Mouse (Mus musculus) lung, postnatal 0 days (tissue): Measurements from ENCODE around the gene Tmem81. TPM values are rescaled to one million over a fixed set of nuclear protein-coding genes. Genes with fewer than 3 reads are reported as not detected.

ENCODE experiments used
- ATAC-seq: fragments of 200-750 bp; cut with Nextera tagmentation; 2 replicates; pipeline ENCODE4 v1.8.0; 2017; ENCODE audit warnings: moderate library complexity
- DNase-seq: peaks from one replicate; pipeline ENCODE4 v3.0.0-alpha.2; 2016; ENCODE audit warnings: low spot score
- H3K27ac ChIP-seq: fragments of 300-500 bp; sonication (generic); 2 replicates; pipeline ENCODE4 v1.5.1; 2014; ENCODE audit warnings: antibody characterized with exemption, mild to moderate bottlenecking, low read length, mixed read lengths
- H3K27me3 ChIP-seq: fragments of 300-500 bp; sonication (generic); replicated peaks from 2 replicates; pipeline ENCODE4 v1.6.1; 2014; ENCODE audit warnings: low read length, mixed read lengths; ENCODE audit not compliant: insufficient read depth
- H3K36me3 ChIP-seq: fragments of 300-500 bp; sonication (generic); 2 replicates; pipeline ENCODE4 v1.6.1; 2014; ENCODE audit warnings: low read length, mixed read lengths; ENCODE audit not compliant: insufficient read depth
- H3K4me1 ChIP-seq: fragments of 300-500 bp; sonication (generic); 2 replicates; pipeline ENCODE4 v1.6.1; 2014; ENCODE audit warnings: antibody characterized with exemption, low read depth, low read length, mixed read lengths; ENCODE audit not compliant: insufficient read depth
- H3K4me2 ChIP-seq: fragments of 300-500 bp; sonication (generic); replicated peaks from 2 replicates; pipeline ENCODE4 v1.6.1; 2014; ENCODE audit warnings: low read depth, mild to moderate bottlenecking, low read length, moderate library complexity, mixed read lengths
- H3K4me3 ChIP-seq: fragments of 300-500 bp; sonication (generic); 2 replicates; pipeline ENCODE4 v1.5.1; 2014; ENCODE audit warnings: low read depth, low read length
- H3K9ac ChIP-seq: fragments of 300-500 bp; sonication (generic); replicated peaks from 2 replicates; pipeline ENCODE4 v1.6.1; 2014; ENCODE audit warnings: low read depth, mild to moderate bottlenecking
- H3K9me3 ChIP-seq: fragments of 300-500 bp; sonication (generic); 2 replicates; pipeline ENCODE4 v1.6.1; 2016; ENCODE audit warnings: low read length, mixed read lengths
- CTCF ChIP-seq: IDR thresholded peaks from 2 replicates; pipeline ENCODE4 v1.5.1; 2016; ENCODE audit warnings: antibody characterized with exemption, mild to moderate bottlenecking
- EP300 ChIP-seq: IDR thresholded peaks from 2 replicates; pipeline ENCODE4 v1.6.1; 2016; ENCODE audit warnings: antibody characterized with exemption, mild to moderate bottlenecking, control low read depth
- WGBS: fragments of 180-500 bp; shearing (Covaris S2); extraction: QIAGEN DNeasy Blood & Tissue Kit; methylation state at CpG from one replicate; pipeline ENCODE4 v1.1.7; 2014; 5-methylcytosine and 5-hydroxymethylcytosine counted together
- polyA plus RNA-seq: library from polyadenylated mRNA; unstranded; fragments of >200 nt; fragmentation: Nextera tagmentation; extraction: Ambion mirVana; gene quantifications from 2 replicates; pipeline ENCODE4 v1.2.1, GENCODE M21; 2015

Gene Tmem81
- polyA plus RNA-seq, 1 experiment from 2014 or later = 1.3 TPM

GRCm38 (mm10) chr1:132541824-132542599, 36.0 kb downstream of the Tmem81 start:
- no peaks in the 10 kb centered on the region for H3K36me3 ChIP-seq
- no peaks in the 10 kb centered on the region for H3K9me3 ChIP-seq
- H3K27ac ChIP-seq = no peak overlapping the region
- H3K4me1 ChIP-seq = no peaks in the 10 kb centered on the region; the same call in 1 of the 2 replicates
- 25% methylated on average over 5 of the region's 5 CpGs for WGBS
- H3K9ac ChIP-seq = no peak overlapping the region
- H3K27me3 ChIP-seq = peaks cover 24% of the 10 kb centered on the region
- ATAC-seq = no peak
- H3K4me2 ChIP-seq = no peak overlapping the region
- H3K4me3 ChIP-seq = no peak overlapping the region
- DNase-seq = no peak
- TF ChIP-seq CTCF = no peak
- TF ChIP-seq EP300 = no peak

- DNase-seq = no peak
- Histone ChIP-seq H3K9me3 (no peaks in the 10 kb centered on the region), H3K27ac (no peak within 1 kb of the TSS), H3K36me3 (no peaks in the 10 kb centered on the region), H3K4me2 (no peak within 1 kb of the TSS), H3K4me1 (no peaks in the 10 kb centered on the region; the same call in 1 of the 2 replicates), H3K9ac (no peak within 1 kb of the TSS), H3K27me3 (peaks cover 24% of the 10 kb centered on the region), H3K4me3 (no peak within 1 kb of the TSS)
- WGBS = 3% methylated on average over 23 of the region's 30 CpGs
- ATAC-seq = no peak
- TF ChIP-seq EP300 (no peak), CTCF (no peak)
These were observed 36.8 kb downstream of the Tmem81 start, which contains the start of gene Cntn2 for GRCm38 (mm10) chr1:132542762-132543306. Cntn2 (minus strand) TSS chr1:132543256.

- TF ChIP-seq EP300 (no peak), CTCF (no peak)
- H3K36me3 ChIP-seq = no peaks in the 10 kb centered on the region
- no peak overlapping the region for H3K9ac ChIP-seq
- H3K9me3 ChIP-seq = no peaks in the 10 kb centered on the region
- ATAC-seq = no peak
- H3K27ac ChIP-seq = no peak overlapping the region
- DNase-seq = no peak
- no peak overlapping the region for H3K4me2 ChIP-seq
- WGBS = 65% methylated on average over 8 of the region's 8 CpGs
- no peak overlapping the region for H3K4me3 ChIP-seq
- H3K4me1 ChIP-seq = no peaks in the 10 kb centered on the region; the same call in 1 of the 2 replicates
- peaks cover 24% of the 10 kb centered on the region for H3K27me3 ChIP-seq
These were observed 37.8 kb downstream of the Tmem81 start for GRCm38 (mm10) chr1:132543789-132544188.

- Histone ChIP-seq H3K27ac (no peak overlapping the region), H3K27me3 (no peaks in the 10 kb centered on the region), H3K4me2 (no peak overlapping the region), H3K9ac (no peak overlapping the region), H3K9me3 (no peaks in the 10 kb centered on the region), H3K36me3 (no peaks in the 10 kb centered on the region), H3K4me3 (no peak overlapping the region), H3K4me1 (0 out of 2 replicates have a peak, but pooled peaks cover 3% of the 10 kb centered on the region)
- TF ChIP-seq EP300 (no peak), CTCF (no peak)
- WGBS = 17% methylated on average over 9 of the region's 9 CpGs
- ATAC-seq = peak; percentile 65
- DNase-seq = peak; percentile 63
These were observed 52.0 kb downstream of the Tmem81 start for GRCm38 (mm10) chr1:132557901-132558631.

Other genes starting within 250 kb of the Tmem81 start
- gene Klhdc8a, start 207.6 kb upstream of the Tmem81 start, polyA plus RNA-seq = 4.1 and 4.4 TPM in 2 replicates
- gene Nuak2, start 190.1 kb upstream of the Tmem81 start, polyA plus RNA-seq = 11.9 and 12.1 TPM in 2 replicates
- gene Tmcc2, start 114.9 kb upstream of the Tmem81 start, polyA plus RNA-seq = 28.8 and 37.2 TPM in 2 replicates
- gene Dstyk, start 88.7 kb upstream of the Tmem81 start, polyA plus RNA-seq = 12.2 and 14.4 TPM in 2 replicates
- gene Rbbp5, start 28.9 kb upstream of the Tmem81 start, polyA plus RNA-seq = 16.5 and 18.6 TPM in 2 replicates
- gene Cntn2, start 37.0 kb downstream of the Tmem81 start, polyA plus RNA-seq = 0.02 and 0.04 TPM in 2 replicates
- 0.06 and 0.07 TPM in 2 replicates for gene Nfasc, start 235.6 kb downstream of the Tmem81 start, polyA plus RNA-seq